Mouse (Mus musculus) heart, embryonic 13.5 days (tissue): ENCODE results near the gene Tns3. TPM values are rescaled to one million over a fixed set of nuclear protein-coding genes. Genes with fewer than 3 reads are reported as not detected.

Source experiments
- ATAC-seq: fragments of 200-750 bp; cut with Nextera tagmentation; 2 replicates; pipeline ENCODE4 v1.8.0; 2017; ENCODE audit warnings: moderate TSS enrichment; ENCODE audit not compliant: insufficient number of reproducible peaks, low FRiP score, low TSS enrichment; ENCODE audit errors: extremely low read depth
- H3K27ac ChIP-seq: fragments of 300-500 bp; sonication (generic); replicated peaks from 2 replicates; pipeline ENCODE4 v1.5.1; 2015; ENCODE audit warnings: moderate library complexity, mild to moderate bottlenecking, inconsistent platforms
- H3K27me3 ChIP-seq: fragments of 300-500 bp; sonication (generic); replicated peaks from 2 replicates; pipeline ENCODE4 v1.6.1; 2015; ENCODE audit warnings: mild to moderate bottlenecking, inconsistent platforms
- H3K36me3 ChIP-seq: fragments of 300-500 bp; sonication (generic); 2 replicates; pipeline ENCODE4 v1.6.1; 2015; ENCODE audit warnings: mild to moderate bottlenecking, inconsistent platforms
- H3K4me1 ChIP-seq: fragments of 300-500 bp; sonication (generic); 2 replicates; pipeline ENCODE4 v1.6.1; 2015; ENCODE audit warnings: inconsistent platforms
- H3K4me2 ChIP-seq: fragments of 300-500 bp; sonication (generic); 2 replicates; pipeline ENCODE4 v1.6.1; 2015; ENCODE audit warnings: inconsistent platforms, mild to moderate bottlenecking, moderate library complexity
- H3K4me3 ChIP-seq: fragments of 300-500 bp; sonication (generic); 2 replicates; pipeline ENCODE4 v1.5.1; 2015; ENCODE audit warnings: moderate library complexity, mild to moderate bottlenecking, inconsistent platforms
- H3K9ac ChIP-seq: fragments of 300-500 bp; sonication (generic); 2 replicates; pipeline ENCODE4 v1.6.1; 2015; ENCODE audit warnings: inconsistent platforms, mild to moderate bottlenecking, moderate library complexity
- H3K9me3 ChIP-seq: fragments of 300-500 bp; sonication (generic); 2 replicates; pipeline ENCODE4 v1.6.1; 2016; ENCODE audit warnings: inconsistent platforms
- WGBS: fragments of 180-500 bp; shearing (Covaris S2); methylation state at CpG from one replicate; pipeline ENCODE4 v1.1.7; 2015; ENCODE audit warnings: mixed read lengths; 5-methylcytosine and 5-hydroxymethylcytosine counted together
- polyA plus RNA-seq: library from polyadenylated mRNA; unstranded; fragments of >200 nt; fragmentation: Nextera tagmentation; extraction: Ambion mirVana; gene quantifications from 2 replicates; pipeline ENCODE4 v1.2.1, GENCODE M21; 2015

Gene Tns3
- polyA plus RNA-seq, 1 experiment from 2014 or later = 15.2 TPM

GRCm38 (mm10) chr11:8425226-8425570 lies 239.1 kb downstream of the Tns3 start:
- H3K9me3 ChIP-seq = peaks cover under 1% of the 10 kb centered on the region; the same call in 1 of the 2 replicates
- no peak overlapping the region for H3K4me2 ChIP-seq
- H3K36me3 ChIP-seq = peaks cover 12% of the 10 kb centered on the region
- H3K4me3 ChIP-seq = no peak overlapping the region
- peaks cover 12% of the 10 kb centered on the region for H3K4me1 ChIP-seq
- ATAC-seq = no peak
- H3K27me3 ChIP-seq = no peaks in the 10 kb centered on the region
- H3K9ac ChIP-seq = peak overlapping the region; percentile 33; the same call in 1 of the 2 replicates
- peak overlapping the region; percentile 24; the same call in 1 of the 2 replicates for H3K27ac ChIP-seq
- 72% methylated on average over 5 of the region's 5 CpGs for WGBS

GRCm38 (mm10) chr11:8424342-8425225 lies 239.8 kb downstream of the Tns3 start:
- Histone ChIP-seq H3K9me3 (no peaks in the 10 kb centered on the region), H3K27me3 (no peaks in the 10 kb centered on the region), H3K36me3 (peaks cover 6% of the 10 kb centered on the region), H3K4me1 (peaks cover 12% of the 10 kb centered on the region), H3K4me3 (no peak overlapping the region), H3K4me2 (peak overlapping the region; percentile 55), H3K9ac (peak overlapping the region; percentile 63), H3K27ac (peak overlapping the region; percentile 28; the same call in 1 of the 2 replicates)
- peak; percentile 45; the same call in 1 of the 2 replicates for ATAC-seq
- WGBS = 30% methylated on average over 13 of the region's 13 CpGs

- ATAC-seq = no peak
- Histone ChIP-seq H3K4me1 (no peaks in the 10 kb centered on the region), H3K9me3 (no peaks in the 10 kb centered on the region), H3K27ac (no peak overlapping the region), H3K4me3 (no peak overlapping the region), H3K9ac (no peak overlapping the region), H3K27me3 (no peaks in the 10 kb centered on the region), H3K4me2 (no peak overlapping the region), H3K36me3 (no peaks in the 10 kb centered on the region)
- WGBS = 26% methylated on average over 18 of the region's 18 CpGs
These were observed 259.0 kb downstream of the Tns3 start for GRCm38 (mm10) chr11:8405225-8405899.

GRCm38 (mm10) chr11:8401328-8401727 lies 263.0 kb downstream of the Tns3 start:
- H3K4me2 ChIP-seq = no peak overlapping the region
- ATAC-seq = no peak
- 85% methylated on average over 7 of the region's 7 CpGs for WGBS

GRCm38 (mm10) chr11:8396329-8396728 lies 268.0 kb downstream of the Tns3 start:
- Histone ChIP-seq H3K27ac (no peak overlapping the region), H3K4me1 (no peaks in the 10 kb centered on the region), H3K4me2 (no peak overlapping the region), H3K36me3 (no peaks in the 10 kb centered on the region), H3K4me3 (no peak overlapping the region), H3K9me3 (no peaks in the 10 kb centered on the region), H3K9ac (no peak overlapping the region), H3K27me3 (no peaks in the 10 kb centered on the region)
- ATAC-seq = no peak
- 80% methylated on average over 7 of the region's 7 CpGs for WGBS

More at GRCm38 (mm10) chr11:8401328-8401727, 263.0 kb downstream of the Tns3 start:
- Histone ChIP-seq H3K27ac (no peak overlapping the region), H3K9ac (no peak overlapping the region), H3K27me3 (no peaks in the 10 kb centered on the region), H3K4me3 (no peak overlapping the region), H3K9me3 (no peaks in the 10 kb centered on the region), H3K4me1 (no peaks in the 10 kb centered on the region), H3K36me3 (no peaks in the 10 kb centered on the region)

- 62% methylated on average over 5 of the region's 5 CpGs for WGBS
- Histone ChIP-seq H3K36me3 (no peaks in the 10 kb centered on the region), H3K27me3 (no peaks in the 10 kb centered on the region), H3K27ac (no peak overlapping the region), H3K4me1 (no peaks in the 10 kb centered on the region), H3K4me2 (no peak overlapping the region), H3K4me3 (no peak overlapping the region), H3K9ac (no peak overlapping the region), H3K9me3 (no peaks in the 10 kb centered on the region)
- no peak for ATAC-seq
These were observed 272.8 kb downstream of the Tns3 start for GRCm38 (mm10) chr11:8391564-8391963.

- H3K4me3 ChIP-seq = no peak overlapping the region
- H3K27ac ChIP-seq = no peak overlapping the region
- H3K27me3 ChIP-seq = no peaks in the 10 kb centered on the region
- no peaks in the 10 kb centered on the region for H3K36me3 ChIP-seq
- no peaks in the 10 kb centered on the region for H3K9me3 ChIP-seq
- 76% methylated on average over 7 of the region's 7 CpGs for WGBS
- H3K9ac ChIP-seq = no peak overlapping the region
- no peaks in the 10 kb centered on the region for H3K4me1 ChIP-seq
- ATAC-seq = no peak
- no peak overlapping the region for H3K4me2 ChIP-seq
These were observed 278.4 kb downstream of the Tns3 start for GRCm38 (mm10) chr11:8385891-8386405.
